Mouse (Mus musculus): Measurements from ENCODE around the gene Mcf2l. TPM values are rescaled to one million over a fixed set of nuclear protein-coding genes. Genes with fewer than 3 reads are reported as not detected.

Gene Mcf2l
- total and polyA plus RNA-seq, 3 experiments, result 30.3 to 104 (median 58.4) TPM

DNA sequence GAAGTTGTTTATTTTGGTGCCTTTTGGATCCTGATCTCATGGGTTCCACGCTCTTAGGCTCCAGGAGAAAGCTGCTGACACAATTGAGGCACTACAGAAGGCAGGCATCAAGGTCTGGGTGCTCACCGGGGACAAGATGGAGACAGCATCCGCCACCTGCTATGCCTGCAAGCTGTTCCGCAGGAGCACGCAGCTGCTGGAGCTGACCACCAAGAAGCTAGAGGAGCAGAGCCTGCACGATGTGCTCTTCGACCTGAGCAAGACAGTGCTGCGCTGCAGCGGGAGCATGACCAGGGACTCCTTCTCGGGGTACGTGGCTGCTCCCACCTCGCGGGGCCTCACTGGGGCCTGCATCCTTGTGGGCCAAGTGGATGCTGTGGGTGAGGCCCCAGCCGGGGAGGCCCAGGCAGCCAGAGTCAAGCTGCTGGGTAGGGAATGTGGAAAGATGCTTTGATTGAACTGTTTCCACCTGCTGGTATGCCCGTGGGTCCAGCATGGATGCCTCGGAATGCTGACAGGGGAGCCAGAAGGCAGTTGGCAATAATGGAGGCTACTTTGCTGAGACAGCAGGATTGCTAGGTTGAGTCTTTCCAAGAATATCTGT is 29.2 kb upstream of the Mcf2l start:
- WGBS, result 93% methylated on average over 16 of the region's 16 CpGs
- Histone ChIP-seq H3K27ac (no peak overlapping the region), H3K4me1 (ENCODE audit: control insufficient read depth, insufficient read depth, low read length) (no peaks in the 10 kb centered on the region), H3K4me3 (no peak overlapping the region), H3K27me3 (ENCODE audit: control insufficient read depth, insufficient read depth, low read length) (no peaks in the 10 kb centered on the region), H3K36me3 (ENCODE audit: control insufficient read depth, insufficient read depth, low read length) (no peaks in the 10 kb centered on the region), H3K79me2 (replicated peaks; ENCODE audit: control insufficient read depth, insufficient read depth, low read length) (no peaks in the 10 kb centered on the region), H3K9ac (ENCODE audit: low read depth, low read length) (no peak overlapping the region)
- DNase-seq, result no peak
- TF ChIP-seq EP300 (IDR thresholded peaks at IDR 0.05; ENCODE audit: insufficient read depth, low read depth, low read length) (no peak), CTCF (IDR thresholded peaks at IDR 0.05) (no peak), POLR2A (IDR thresholded peaks at IDR 0.05; ENCODE audit: insufficient read depth, low read depth, low read length) (no peak)
- intact Hi-C loops (cut with DNase I), result no loop called here

GRCm38 (mm10) chr8:12846447-12846846 is 27.2 kb upstream of the Mcf2l start:
- H3K27ac ChIP-seq, result no peak overlapping the region
- DNase-seq, result no peak
- H3K27me3 ChIP-seq (ENCODE audit: control insufficient read depth, insufficient read depth, low read length), result no peaks in the 10 kb centered on the region
- H3K4me1 ChIP-seq (ENCODE audit: control insufficient read depth, insufficient read depth, low read length), result no peaks in the 10 kb centered on the region
- TF ChIP-seq POLR2A (IDR thresholded peaks at IDR 0.05; ENCODE audit: insufficient read depth, low read depth, low read length) (no peak), EP300 (IDR thresholded peaks at IDR 0.05; ENCODE audit: insufficient read depth, low read depth, low read length) (no peak), CTCF (IDR thresholded peaks at IDR 0.05) (no peak)
- H3K36me3 ChIP-seq (ENCODE audit: control insufficient read depth, insufficient read depth, low read length), result no peaks in the 10 kb centered on the region
- no peaks in the 10 kb centered on the region for H3K79me2 ChIP-seq (replicated peaks; ENCODE audit: control insufficient read depth, insufficient read depth, low read length)
- no peak overlapping the region for H3K4me3 ChIP-seq
- no peak overlapping the region for H3K9ac ChIP-seq (ENCODE audit: low read depth, low read length)
- 80% methylated on average over 6 of the region's 6 CpGs for WGBS
- intact Hi-C loops (cut with DNase I), result no loop called here

DNA sequence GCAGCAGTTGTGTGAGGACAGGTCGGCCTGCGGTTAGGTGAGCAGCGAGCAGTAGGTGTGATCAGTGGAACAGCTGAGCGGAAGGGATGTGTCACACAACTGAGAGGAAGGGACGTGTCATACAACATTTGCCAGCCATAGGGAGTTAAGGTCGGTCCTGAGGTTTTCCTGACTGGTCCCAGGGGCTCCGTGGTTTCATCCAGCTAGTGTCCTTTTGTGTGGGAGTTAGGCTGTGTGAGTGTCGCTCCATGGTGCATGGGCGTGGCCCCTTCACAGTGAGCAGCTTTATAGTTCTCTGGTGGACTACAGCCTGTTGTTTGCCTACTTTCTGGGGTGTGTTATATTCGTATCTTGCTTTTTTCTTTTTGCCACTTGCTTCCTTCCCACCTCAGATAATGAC is 22.4 kb upstream of the Mcf2l start:
- H3K36me3 ChIP-seq (ENCODE audit: control insufficient read depth, insufficient read depth, low read length), result no peaks in the 10 kb centered on the region
- 72% methylated on average over 10 of the region's 10 CpGs for WGBS
- H3K4me3 ChIP-seq, result no peak overlapping the region
- H3K9ac ChIP-seq (ENCODE audit: low read depth, low read length), result no peak overlapping the region
- DNase-seq, result no peak
- H3K4me1 ChIP-seq (ENCODE audit: control insufficient read depth, insufficient read depth, low read length), result no peaks in the 10 kb centered on the region
- H3K27me3 ChIP-seq (ENCODE audit: control insufficient read depth, insufficient read depth, low read length), result no peaks in the 10 kb centered on the region
- no peak overlapping the region for H3K27ac ChIP-seq
- H3K79me2 ChIP-seq (replicated peaks; ENCODE audit: control insufficient read depth, insufficient read depth, low read length), result no peaks in the 10 kb centered on the region
- intact Hi-C loops (cut with DNase I), result no loop called here
- TF ChIP-seq EP300 (IDR thresholded peaks at IDR 0.05; ENCODE audit: insufficient read depth, low read depth, low read length), result no peak
- no peak for TF ChIP-seq CTCF (IDR thresholded peaks at IDR 0.05)
- TF ChIP-seq POLR2A (IDR thresholded peaks at IDR 0.05; ENCODE audit: insufficient read depth, low read depth, low read length), result no peak

GRCm38 (mm10) chr8:12856038-12856437 is 17.6 kb upstream of the Mcf2l start:
- Histone ChIP-seq H3K9ac (ENCODE audit: low read depth, low read length) (no peak overlapping the region), H3K27me3 (ENCODE audit: control insufficient read depth, insufficient read depth, low read length) (no peaks in the 10 kb centered on the region), H3K4me3 (no peak overlapping the region), H3K4me1 (ENCODE audit: control insufficient read depth, insufficient read depth, low read length) (no peaks in the 10 kb centered on the region), H3K36me3 (ENCODE audit: control insufficient read depth, insufficient read depth, low read length) (no peaks in the 10 kb centered on the region), H3K27ac (no peak overlapping the region), H3K79me2 (replicated peaks; ENCODE audit: control insufficient read depth, insufficient read depth, low read length) (no peaks in the 10 kb centered on the region)
- peak; percentile 37 to 54 for DNase-seq
- 55% methylated on average over 15 of the region's 15 CpGs for WGBS
- intact Hi-C loops (cut with DNase I), result no loop called here
- TF ChIP-seq CTCF (IDR thresholded peaks at IDR 0.05) (no peak), EP300 (IDR thresholded peaks at IDR 0.05; ENCODE audit: insufficient read depth, low read depth, low read length) (no peak), POLR2A (IDR thresholded peaks at IDR 0.05; ENCODE audit: insufficient read depth, low read depth, low read length) (no peak)

DNA sequence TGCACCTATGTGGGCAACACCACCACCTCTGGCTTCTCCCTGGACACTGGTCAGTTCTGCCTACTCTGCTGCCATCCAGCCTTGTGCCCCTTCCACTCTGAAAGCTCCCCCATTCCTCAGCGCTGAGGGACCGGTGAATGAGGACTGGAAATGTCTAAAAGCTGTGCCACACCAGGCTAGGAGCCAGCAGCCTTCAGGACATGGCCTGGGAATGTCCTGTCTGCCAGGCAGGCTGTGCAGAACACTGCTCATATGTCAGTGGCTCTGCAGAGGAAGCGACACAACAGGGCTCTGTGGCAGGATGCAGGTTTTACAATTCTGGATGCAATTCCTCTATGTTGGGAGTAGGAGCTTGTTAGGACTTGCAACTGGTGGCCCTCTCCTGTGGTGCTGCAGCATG is 10.5 kb upstream of the Mcf2l start:
- no peak overlapping the region for H3K27ac ChIP-seq
- no peaks in the 10 kb centered on the region for H3K27me3 ChIP-seq (ENCODE audit: control insufficient read depth, insufficient read depth, low read length)
- no peaks in the 10 kb centered on the region for H3K36me3 ChIP-seq (ENCODE audit: control insufficient read depth, insufficient read depth, low read length)
- TF ChIP-seq EP300 (IDR thresholded peaks at IDR 0.05; ENCODE audit: insufficient read depth, low read depth, low read length) (no peak), POLR2A (IDR thresholded peaks at IDR 0.05; ENCODE audit: insufficient read depth, low read depth, low read length) (no peak), CTCF (IDR thresholded peaks at IDR 0.05) (no peak)
- WGBS, result 74% methylated on average over 3 of the region's 3 CpGs
- no peak overlapping the region for H3K9ac ChIP-seq (ENCODE audit: low read depth, low read length)
- no peaks in the 10 kb centered on the region for H3K4me1 ChIP-seq (ENCODE audit: control insufficient read depth, insufficient read depth, low read length)
- intact Hi-C loops (cut with DNase I), result no loop called here
- no peak overlapping the region for H3K4me3 ChIP-seq
- no peaks in the 10 kb centered on the region for H3K79me2 ChIP-seq (replicated peaks; ENCODE audit: control insufficient read depth, insufficient read depth, low read length)
- no peak for DNase-seq

- TF ChIP-seq CTCF (IDR thresholded peaks at IDR 0.05), result no peak
- no peak for TF ChIP-seq POLR2A (IDR thresholded peaks at IDR 0.05; ENCODE audit: insufficient read depth, low read depth, low read length)
- TF ChIP-seq EP300 (IDR thresholded peaks at IDR 0.05; ENCODE audit: insufficient read depth, low read depth, low read length), result no peak
- WGBS, result 89% methylated on average over 14 of the region's 14 CpGs
- Histone ChIP-seq H3K9ac (ENCODE audit: low read depth, low read length) (no peak overlapping the region), H3K27me3 (ENCODE audit: control insufficient read depth, insufficient read depth, low read length) (no peaks in the 10 kb centered on the region), H3K79me2 (replicated peaks; ENCODE audit: control insufficient read depth, insufficient read depth, low read length) (no peaks in the 10 kb centered on the region), H3K4me1 (ENCODE audit: control insufficient read depth, insufficient read depth, low read length) (no peaks in the 10 kb centered on the region), H3K36me3 (ENCODE audit: control insufficient read depth, insufficient read depth, low read length) (no peaks in the 10 kb centered on the region), H3K4me3 (no peak overlapping the region), H3K27ac (no peak overlapping the region)
- DNase-seq, result no peak
- intact Hi-C loops (cut with DNase I), result no loop called here
These were observed 10.0 kb upstream of the Mcf2l start for GRCm38 (mm10) chr8:12863608-12864007.

Measured in heart, adult 2 months (tissue).